Mouse (Mus musculus) embryonic fibroblast, embryonic 13.5 days (primary cell): ENCODE measurements at regions not wholly inside any gene's neighbourhood (a gene's known extent, or its start where the extent isn't known, plus 50 kb on each side); places are given as distances from the start of the nearest gene placed in this dataset.

Experiments used
- CTCF ChIP-seq: IDR thresholded peaks from 2 replicates; pipeline ENCODE4 v1.5.1; 2011; ENCODE audit warnings: mild to moderate bottlenecking, control low read depth, low read length, moderate library complexity, borderline replicate concordance; ENCODE audit not compliant: insufficient read depth
- POLR2A ChIP-seq: IDR thresholded peaks from 2 replicates; pipeline ENCODE4 v1.6.1; 2011; ENCODE audit warnings: low read depth, mild to moderate bottlenecking, control low read depth, low read length, moderate library complexity

- no peak for TF ChIP-seq CTCF
- TF ChIP-seq POLR2A: no peak
These were observed 107.1 kb upstream of the Serp2 start for GRCm38 (mm10) chr14:76663816-76664215.
